Mouse (Mus musculus) liver, postnatal 0 days (tissue): Measurements from ENCODE around the gene Aqp6.

Experiments
- CTCF ChIP-seq: sonication (generic); IDR thresholded peaks from 2 replicates; pipeline ENCODE4 v1.5.1; 2016; ENCODE audit warnings: antibody characterized with exemption, low read depth
- EP300 ChIP-seq: IDR thresholded peaks from 2 replicates; pipeline ENCODE4 v1.6.1; 2016; ENCODE audit warnings: antibody characterized with exemption, low read depth, mild to moderate bottlenecking

- TF ChIP-seq EP300 (no peak), CTCF (no peak)
Observed at GRCm38 (mm10) chr15:99602206-99602820, 1.1 kb downstream of the Aqp6 start.
